In genomic region chr16:87319541-87320251, GRCm38 (mm10) we compare ENCODE assay signal across 11 mouse cellular contexts. TPM values are rescaled to one million over a fixed set of nuclear protein-coding genes. Genes with fewer than 3 reads are reported as not detected.
A peak's percentile ranks its signal among the peaks of the same experiment; 100 is the strongest.
DNase-seq lines count a peak whose midpoint lies in the region; ATAC-seq lines count a peak whose summit lies in the region.
"Had no signal": no experiment of that assay in that cellular context is flagged by ENCODE, and none has a peak within 500 bp of the region (broad histone marks: within the 10 kb centered on the region; RNA-seq: fewer than 3 reads in every experiment).

No protein-coding gene starts in this region.

- no peaks in the 10 kb centered on the region for H3K9me3 ChIP-seq in limb, embryonic 15.5 days

- no peak overlapping the region for H3K9ac ChIP-seq in limb, embryonic 15.5 days

- no peaks in the 10 kb centered on the region for H3K27me3 ChIP-seq in limb, embryonic 15.5 days

- 20% methylated on average over 5 of the region's 5 CpGs for WGBS in limb, embryonic 15.5 days

- H3K27ac ChIP-seq in limb, embryonic 15.5 days: peak overlapping the region; percentile 84

- DNase-seq in kidney, postnatal 10 days: peak; percentile 10
- no peak for DNase-seq in kidney, adult 9 months
- peak; percentile 19 to 46 for DNase-seq in heart, adult 9 months (ENCODE audit: low spot score in 2 of 2)
- DNase-seq in retina, embryonic 14.5 days (ENCODE audit: low spot score): peak; percentile 55
- DNase-seq in layer of hippocampus, postnatal 14 days (ENCODE audit: low spot score in 2 of 2): no peak
- DNase-seq in right cerebral cortex, postnatal 10 days (ENCODE audit: low spot score in 2 of 2): no peak
- DNase-seq: adrenal gland, postnatal 14 days; layer of hippocampus, adult 9-11 months had no signal

- peak; percentile 86 for ATAC-seq in limb, embryonic 15.5 days (ENCODE audit: insufficient number of reproducible peaks, low FRiP score, low TSS enrichment, low read depth)
- no peak for ATAC-seq in monocyte, adult 5-6 weeks (replicated peaks; ENCODE audit: insufficient number of reproducible peaks, low FRiP score, low TSS enrichment, poor library complexity, severe bottlenecking)

- no peak overlapping the region for H3K4me2 ChIP-seq in limb, embryonic 15.5 days

- peaks cover 23% of the 10 kb centered on the region for H3K4me1 ChIP-seq in limb, embryonic 15.5 days

- no peaks in the 10 kb centered on the region for H3K36me3 ChIP-seq in limb, embryonic 15.5 days

- no peak overlapping the region for H3K4me3 ChIP-seq in limb, embryonic 15.5 days
- H3K4me3 ChIP-seq: erythroblast, embryonic 14.5 days had no signal

RNA-seq across cellular contexts. Expression of gene N6amt1, which starts 34.3 kb away (rescaled TPM):
- 24.7 and 25.6 TPM in 2 replicates for polyA plus RNA-seq in limb, embryonic 15.5 days (2015; fragmentation: Nextera tagmentation; extraction: Ambion mirVana)
- 10 to 100 TPM; 17.1 to 17.7 TPM for total RNA-seq in layer of hippocampus, postnatal 14 days (2021)
- 7.9 to 11.4 TPM (median 9.2 TPM) in 3 replicates for total RNA-seq in monocyte, adult 5-6 weeks (2017)

Comparison
In these comparisons a context has a peak if more than half of its experiments do, and no peak if none do; other contexts are left out.
1. DNase-seq: peak in kidney, postnatal 10 days (single experiment), heart, adult 9 months (2 of 2) and retina, embryonic 14.5 days (single experiment); none in kidney, adult 9 months (single experiment), layer of hippocampus, postnatal 14 days (0 of 2) and right cerebral cortex, postnatal 10 days (0 of 2).